Mouse (Mus musculus) kidney, adult 2 months (tissue): Measurements from ENCODE around the gene Cipc. TPM values are rescaled to one million over a fixed set of nuclear protein-coding genes. Genes with fewer than 3 reads are reported as not detected.
A peak's percentile ranks its signal among the peaks of the same experiment; 100 is the strongest.

ENCODE experiments used
- DNase-seq: peaks from one replicate; pipeline ENCODE4 v3.0.0; 2021
- H3K27ac ChIP-seq: fragments of 200-500 bp; 2 replicates; pipeline ENCODE4 v1.5.1; 2012; ENCODE audit warnings: low read depth, low read length, control low read depth, inconsistent platforms; ENCODE audit not compliant: insufficient read depth
- H3K27me3 ChIP-seq: fragments of 200-500 bp; replicated peaks from 2 replicates; pipeline ENCODE4 v1.6.1; 2012; ENCODE audit warnings: mild to moderate bottlenecking, moderate library complexity, low read length, inconsistent platforms; ENCODE audit not compliant: control insufficient read depth, insufficient read depth
- H3K36me3 ChIP-seq: fragments of 200-500 bp; 2 replicates; pipeline ENCODE4 v1.6.1; 2012; ENCODE audit warnings: mild to moderate bottlenecking, moderate library complexity, low read length, inconsistent platforms; ENCODE audit not compliant: control insufficient read depth, insufficient read depth
- H3K4me1 ChIP-seq: fragments of 200-500 bp; 2 replicates; pipeline ENCODE4 v1.6.1; 2011; ENCODE audit warnings: low read length; ENCODE audit not compliant: control insufficient read depth, insufficient read depth
- H3K4me3 ChIP-seq: fragments of 200-500 bp; 2 replicates; pipeline ENCODE4 v1.5.1; 2011; ENCODE audit warnings: mild to moderate bottlenecking, low read depth, low read length, control low read depth; ENCODE audit not compliant: insufficient read depth
- CTCF ChIP-seq: fragments of 200-500 bp; conservative IDR thresholded peaks from 2 replicates; pipeline ENCODE4 v1.5.1; 2011; ENCODE audit warnings: low read depth, mild to moderate bottlenecking, control low read depth, low read length, moderate library complexity, mixed read lengths; ENCODE audit not compliant: insufficient read depth, insufficient read length
- POLR2A ChIP-seq: fragments of 200-500 bp; IDR thresholded peaks from one replicate; pipeline ENCODE4 v1.6.1; 2011; ENCODE audit warnings: low read depth, low read length, control low read depth
- WGBS: fragments of 180-500 bp; shearing (Covaris S2); methylation state at CpG from one replicate; pipeline ENCODE4 v1.1.7; 2018; 5-methylcytosine and 5-hydroxymethylcytosine counted together
- polyA plus RNA-seq: library from polyadenylated mRNA; depleted of rRNA; stranded (reverse); fragments of >200 nt; gene quantifications from 2 replicates; pipeline ENCODE4 v1.2.3, GENCODE M21; 2012

Cipc gene
- polyA plus RNA-seq, 1 experiment: 28.8 TPM

DNA sequence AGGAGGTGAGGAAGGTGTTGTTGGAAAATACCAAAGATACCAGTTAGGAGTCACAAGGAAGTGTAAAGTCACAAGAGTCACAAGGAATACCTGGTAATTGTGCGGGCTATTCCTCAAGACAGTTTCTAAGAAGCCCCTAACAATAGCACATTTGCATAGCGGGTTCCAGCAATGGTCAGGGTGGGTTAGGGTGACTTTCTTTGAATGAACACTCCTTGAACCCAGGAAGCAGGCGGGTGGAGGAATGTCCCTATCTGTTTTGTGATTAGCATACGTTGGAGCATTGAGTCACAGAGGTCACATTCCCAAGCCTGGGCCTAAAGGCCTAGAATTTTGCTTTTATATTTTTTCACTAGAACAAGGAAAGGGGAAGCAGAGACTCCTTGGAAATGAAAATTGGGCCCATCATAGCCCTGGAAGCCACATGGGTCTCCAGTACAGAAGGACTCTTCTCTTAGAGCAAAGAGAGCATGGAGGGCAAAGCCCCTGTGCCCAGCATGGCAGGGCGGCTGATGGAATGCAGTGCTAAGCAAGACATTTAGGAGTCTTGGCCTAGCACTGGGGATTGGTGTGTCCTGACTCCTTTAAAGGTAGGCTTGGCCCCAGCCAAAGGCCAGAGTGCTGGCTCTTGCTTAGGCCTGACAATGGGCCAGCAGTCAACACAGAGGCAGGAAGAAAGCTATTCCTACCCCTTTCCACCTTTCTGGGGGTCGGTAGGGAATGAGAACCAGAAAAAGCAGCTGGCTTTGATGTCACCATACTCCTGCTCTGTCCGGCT lies 29.9 kb upstream of the Cipc start:
- H3K27ac ChIP-seq: no peak overlapping the region
- DNase-seq: no peak
- WGBS: 87% methylated on average over 7 of the region's 7 CpGs
- TF ChIP-seq POLR2A (no peak), CTCF (no peak)
- no peaks in the 10 kb centered on the region for H3K36me3 ChIP-seq
- peaks cover 12% of the 10 kb centered on the region for H3K4me1 ChIP-seq
- H3K27me3 ChIP-seq: no peaks in the 10 kb centered on the region
- no peak overlapping the region for H3K4me3 ChIP-seq

DNA sequence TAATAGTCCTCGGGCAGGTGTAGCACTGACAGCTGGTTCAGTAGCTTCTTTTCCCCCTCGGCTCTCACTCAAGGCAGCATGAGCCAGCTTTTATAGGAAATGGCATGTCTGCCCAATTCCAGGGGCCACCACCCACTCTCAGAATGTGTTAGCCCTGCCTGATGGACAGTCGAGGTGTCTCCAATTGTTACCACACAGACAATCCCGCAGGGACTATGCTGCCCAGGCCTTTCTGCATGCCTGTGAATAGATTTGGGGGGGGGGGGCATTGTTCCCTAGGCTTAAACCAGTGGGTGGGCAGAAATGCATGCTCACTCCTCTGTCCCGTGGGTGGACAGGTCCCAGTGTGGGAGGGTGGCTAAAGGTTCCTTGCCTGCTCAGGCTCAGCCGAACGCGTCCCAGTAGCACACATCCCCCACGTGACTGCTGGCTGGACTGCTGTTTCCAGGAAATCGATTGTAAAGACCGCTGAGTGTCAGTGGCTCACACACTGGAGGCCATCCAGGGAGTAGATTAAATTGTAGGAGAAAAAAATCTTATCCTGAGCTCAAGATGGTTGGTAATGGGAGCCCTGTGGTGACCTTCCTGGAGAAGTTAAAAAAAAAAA lies 28.4 kb upstream of the Cipc start:
- H3K36me3 ChIP-seq: no peaks in the 10 kb centered on the region
- 21% methylated on average over 11 of the region's 11 CpGs for WGBS
- no peak for TF ChIP-seq POLR2A
- TF ChIP-seq CTCF: no peak
- H3K4me3 ChIP-seq: no peak overlapping the region
- peaks cover 15% of the 10 kb centered on the region for H3K4me1 ChIP-seq
- H3K27ac ChIP-seq: peak overlapping the region; percentile 94
- H3K27me3 ChIP-seq: no peaks in the 10 kb centered on the region
- peak; percentile 85 for DNase-seq

DNA sequence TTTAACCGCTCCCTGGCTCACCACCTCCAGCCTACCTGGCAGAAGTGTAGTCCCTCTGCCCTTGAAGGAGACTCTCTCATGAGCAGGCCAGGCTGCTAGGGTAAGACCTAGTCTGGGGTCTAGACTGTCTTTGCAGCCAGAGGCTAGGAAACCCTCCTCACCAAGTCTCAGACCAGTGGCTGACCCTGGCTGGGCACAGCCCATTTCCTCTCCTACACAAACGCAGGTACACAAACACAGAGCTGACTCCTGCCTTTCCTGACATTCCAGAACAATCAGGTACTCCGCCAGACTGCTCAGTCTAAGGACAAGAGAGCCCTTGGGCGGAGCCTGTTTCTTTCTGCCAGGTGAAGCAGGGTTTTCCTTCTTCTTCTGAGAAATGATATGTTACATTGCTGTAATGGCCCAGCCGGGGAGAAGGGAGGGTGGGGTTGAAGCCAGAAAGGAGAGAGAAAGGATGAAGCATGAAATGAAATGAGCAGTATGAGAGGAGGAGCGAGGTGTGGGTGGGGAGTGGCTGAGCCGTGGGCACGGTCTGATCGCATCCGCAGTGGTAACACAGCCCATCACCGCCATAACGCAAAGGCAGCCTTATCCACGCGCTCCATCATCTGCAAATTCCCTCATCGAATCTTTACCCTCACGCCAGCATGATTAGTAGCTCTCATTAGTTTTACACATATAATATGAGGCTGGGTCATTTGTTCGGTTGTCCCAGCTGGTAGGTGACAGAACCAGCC lies 27.7 kb upstream of the Cipc start:
- WGBS: 63% methylated on average over 17 of the region's 17 CpGs
- Histone ChIP-seq H3K27me3 (no peaks in the 10 kb centered on the region), H3K36me3 (no peaks in the 10 kb centered on the region), H3K4me3 (no peak overlapping the region), H3K4me1 (peaks cover 17% of the 10 kb centered on the region), H3K27ac (peak overlapping the region; percentile 94)
- TF ChIP-seq POLR2A (no peak), CTCF (no peak)
- DNase-seq: peak; percentile 45

DNA sequence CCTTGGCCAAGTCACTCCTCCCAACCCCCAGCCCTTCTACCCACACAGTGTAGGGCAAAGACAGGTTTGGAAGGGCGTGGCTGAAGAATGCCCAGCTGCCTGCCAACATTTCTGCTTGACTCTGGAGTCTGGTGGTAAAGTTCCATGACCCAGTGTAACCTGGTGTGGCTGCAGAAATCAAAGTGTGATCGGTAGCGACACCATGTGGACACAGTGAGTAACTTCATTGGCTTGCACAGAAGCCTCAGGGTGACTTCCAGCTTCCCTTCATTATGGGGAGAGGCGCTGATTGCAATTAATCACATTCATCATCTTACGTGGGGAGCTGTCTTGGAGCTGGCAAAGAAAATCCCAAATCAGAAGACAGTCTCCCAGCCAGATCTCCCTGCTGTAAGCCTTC lies 23.0 kb upstream of the Cipc start:
- no peaks in the 10 kb centered on the region for H3K36me3 ChIP-seq
- no peak overlapping the region for H3K4me3 ChIP-seq
- peaks cover 12% of the 10 kb centered on the region for H3K4me1 ChIP-seq
- DNase-seq: peak; percentile 95
- 3% methylated on average over 5 of the region's 5 CpGs for WGBS
- no peak overlapping the region; the same call in 1 of the 2 replicates for H3K27ac ChIP-seq
- H3K27me3 ChIP-seq: no peaks in the 10 kb centered on the region
- TF ChIP-seq POLR2A (no peak), CTCF (peak; percentile 99; the same call in 1 of the 2 replicates)

DNA sequence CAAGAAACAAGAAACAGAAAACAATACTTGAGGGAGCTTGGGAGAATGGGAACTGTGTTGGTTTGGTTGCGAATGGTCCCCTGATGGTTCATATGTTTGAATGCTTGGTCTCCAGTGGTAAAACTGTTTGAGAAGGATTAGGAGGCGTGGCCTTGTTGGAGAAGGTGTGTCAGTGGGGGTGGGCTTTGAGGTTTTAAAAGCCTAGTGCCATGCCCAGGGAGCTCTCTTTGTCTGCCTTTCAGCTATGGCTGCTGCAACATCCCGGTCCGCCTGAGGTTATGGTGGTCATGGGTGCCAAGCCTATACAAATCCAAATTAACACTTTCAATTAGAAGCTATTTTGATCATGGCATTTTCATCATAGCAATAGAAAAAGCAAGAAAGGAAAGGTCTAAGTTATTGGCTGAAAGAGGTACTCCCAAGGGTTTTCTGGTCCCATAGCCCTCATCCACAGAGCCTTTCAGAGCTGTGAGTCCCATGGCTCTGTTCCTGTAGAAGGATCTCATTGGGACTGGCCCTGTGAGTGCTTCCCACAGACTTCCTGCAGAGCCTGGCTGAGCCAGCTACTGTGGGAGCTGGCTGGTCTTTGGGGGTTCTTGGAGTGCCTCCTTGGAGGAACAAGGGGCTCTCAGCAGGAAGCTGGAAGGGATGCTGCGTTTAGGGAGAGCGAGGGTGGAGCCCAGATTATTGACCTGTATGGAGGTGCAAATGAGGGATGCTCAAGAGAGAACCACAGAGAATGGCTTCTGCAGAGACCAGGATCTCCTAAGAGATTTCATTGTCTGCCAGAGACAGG lies 15.7 kb upstream of the Cipc start:
- Histone ChIP-seq H3K4me1 (peaks cover 11% of the 10 kb centered on the region; the same call in 1 of the 2 replicates), H3K27ac (peak overlapping the region; percentile 66), H3K36me3 (no peaks in the 10 kb centered on the region), H3K4me3 (no peak overlapping the region), H3K27me3 (no peaks in the 10 kb centered on the region)
- no peak for DNase-seq
- no peak for TF ChIP-seq POLR2A
- no peak for TF ChIP-seq CTCF
- WGBS: 88% methylated on average over 6 of the region's 6 CpGs

DNA sequence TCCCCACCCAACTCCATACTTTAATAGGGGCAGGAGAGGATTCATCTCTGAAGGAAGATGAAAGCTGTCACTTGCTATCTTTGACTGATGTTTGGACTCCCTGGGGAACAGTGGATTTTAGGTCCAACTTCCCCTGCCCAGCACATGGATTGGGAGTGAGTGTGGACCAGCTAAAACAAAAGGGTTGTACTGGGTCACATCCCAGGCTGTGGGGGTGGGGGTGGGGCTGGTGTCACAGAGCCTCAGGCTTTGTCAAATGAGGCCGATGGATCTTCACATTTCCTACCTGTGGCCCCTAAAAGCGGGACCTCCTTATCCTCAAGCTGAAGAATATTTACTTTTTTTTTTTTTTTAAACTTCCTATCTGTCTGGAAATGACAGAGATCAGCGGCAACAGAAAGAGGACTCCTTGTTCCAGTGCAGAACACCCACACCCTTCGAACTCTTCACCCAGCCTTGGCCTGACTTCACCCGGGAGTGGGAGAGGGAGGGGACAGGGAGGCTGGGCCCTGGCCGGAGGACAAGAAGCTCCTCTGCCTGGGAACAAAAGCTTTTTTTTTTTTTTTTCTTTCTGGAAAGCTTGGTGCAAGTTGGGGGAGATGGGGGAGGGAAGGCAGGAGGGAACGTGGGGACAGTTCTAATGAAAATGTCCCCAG lies 14.8 kb upstream of the Cipc start:
- TF ChIP-seq POLR2A: no peak
- H3K27me3 ChIP-seq: no peaks in the 10 kb centered on the region
- H3K36me3 ChIP-seq: no peaks in the 10 kb centered on the region
- WGBS: 16% methylated on average over 7 of the region's 7 CpGs
- peak overlapping the region; percentile 66 for H3K27ac ChIP-seq
- no peak overlapping the region for H3K4me3 ChIP-seq
- DNase-seq: peak; percentile 94
- peaks cover 11% of the 10 kb centered on the region; the same call in 1 of the 2 replicates for H3K4me1 ChIP-seq
